Mouse (Mus musculus) CD4-positive helper T cell, adult 2 months (primary cell): ENCODE results near the gene Mrgpre.

Experiments
- DNase-seq: peaks from one replicate; pipeline ENCODE4 v3.0.0-alpha.2; 2012; ENCODE audit warnings: low read depth, missing footprints, low spot score

Gene Mrgpre

GRCm38 (mm10) chr7:143783996-143784829 is at the start of gene Mrgpre:
Gene Mrgpre, minus strand, starts transcription at chr7:143784500.
- DNase-seq: peak; percentile 57

GRCm38 (mm10) chr7:143833581-143834190 is 49.4 kb upstream of the Mrgpre start:
- no peak for DNase-seq

GRCm38 (mm10) chr7:143832611-143833010 is 48.3 kb upstream of the Mrgpre start:
- no peak for DNase-seq

- no peak for DNase-seq
Observed at GRCm38 (mm10) chr7:143832196-143832595, 47.9 kb upstream of the Mrgpre start.

- DNase-seq: no peak
Observed at GRCm38 (mm10) chr7:143830399-143830798, 46.1 kb upstream of the Mrgpre start.

- DNase-seq: peak; percentile 98
Observed at GRCm38 (mm10) chr7:143829504-143830331, 45.4 kb upstream of the Mrgpre start.

GRCm38 (mm10) chr7:143826985-143827384 is 42.7 kb upstream of the Mrgpre start:
- no peak for DNase-seq

GRCm38 (mm10) chr7:143823266-143823605 is 38.9 kb upstream of the Mrgpre start:
- DNase-seq: no peak

GRCm38 (mm10) chr7:143822375-143823265 is 38.3 kb upstream of the Mrgpre start, which contains the start of the genes Nadsyn1 and Dhcr7:
Gene Nadsyn1, minus strand, starts transcription at chr7:143822849.
Gene Dhcr7, plus strand, starts transcription at chr7:143823145.
- DNase-seq: peak; percentile 98

GRCm38 (mm10) chr7:143821241-143821640 is 36.9 kb upstream of the Mrgpre start:
- DNase-seq: no peak

GRCm38 (mm10) chr7:143819201-143819600 is 34.9 kb upstream of the Mrgpre start:
- DNase-seq: no peak

- peak; percentile 18 for DNase-seq
Observed at GRCm38 (mm10) chr7:143808909-143809308, 24.6 kb upstream of the Mrgpre start.

- no peak for DNase-seq
Observed at GRCm38 (mm10) chr7:143805199-143805624, 20.9 kb upstream of the Mrgpre start.

- DNase-seq: no peak
Observed at GRCm38 (mm10) chr7:143801195-143802065, 17.1 kb upstream of the Mrgpre start.

- no peak for DNase-seq
Observed at GRCm38 (mm10) chr7:143800770-143801169, 16.5 kb upstream of the Mrgpre start.

GRCm38 (mm10) chr7:143798783-143799182 is 14.5 kb upstream of the Mrgpre start:
- DNase-seq: no peak

GRCm38 (mm10) chr7:143793121-143793520 is 8.8 kb upstream of the Mrgpre start:
- peak; percentile 47 for DNase-seq

- no peak for DNase-seq
Observed at GRCm38 (mm10) chr7:143792336-143792985, 8.2 kb upstream of the Mrgpre start.

- no peak for DNase-seq
Observed at GRCm38 (mm10) chr7:143783378-143783995, 813 bp downstream of the Mrgpre start.
